22 mouse cellular contexts compared by ENCODE assay signal in genomic region chr6:67057574-67057973, GRCm38 (mm10). TPM values are rescaled to one million over a fixed set of nuclear protein-coding genes. Genes with fewer than 3 reads are reported as not detected.
DNase-seq lines count a peak whose midpoint lies in the region; ATAC-seq and TF ChIP-seq lines count a peak whose summit lies in the region.
"Had no signal": no experiment of that assay in that cellular context is flagged by ENCODE, and none has a peak within 500 bp of the region (broad histone marks: within the 10 kb centered on the region; RNA-seq: fewer than 3 reads in every experiment).

No protein-coding gene starts in this region.

- peak; percentile 45 for ATAC-seq in erythroid progenitor cell, adult 5-6 weeks (replicated peaks; ENCODE audit: low FRiP score, poor library complexity, severe bottlenecking)
- ATAC-seq in liver, embryonic 15.5 days (ENCODE audit: insufficient read depth), result peak; percentile 67
- ATAC-seq: forebrain, embryonic 16.5 days had no signal

- H3K9me3 ChIP-seq in MEL (replicated peaks; ENCODE audit: insufficient read depth, low read length), result no peaks in the 10 kb centered on the region
- H3K9me3 ChIP-seq in liver, embryonic 15.5 days (replicated peaks), result no peaks in the 10 kb centered on the region
- H3K9me3 ChIP-seq: embryonic facial prominence, embryonic 10.5 days; G1E; limb, embryonic 15.5 days; neural tube, embryonic 15.5 days had no signal

- H3K4me1 ChIP-seq in kidney, adult 2 months (ENCODE audit: control insufficient read depth, insufficient read depth, low read length), result peaks cover 18% of the 10 kb centered on the region
- peaks cover 11 to 16% of the 10 kb centered on the region in 2 experiments for H3K4me1 ChIP-seq in MEL (ENCODE audit: control insufficient read depth in 1 of 2, insufficient read depth in 2 of 2, low read length in 2 of 2)
- peaks cover 43% of the 10 kb centered on the region for H3K4me1 ChIP-seq in liver, embryonic 15.5 days (replicated peaks)
- H3K4me1 ChIP-seq: embryonic facial prominence, embryonic 10.5 days; limb, embryonic 15.5 days; neural tube, embryonic 15.5 days had no signal

- no peaks in the 10 kb centered on the region for H3K27me3 ChIP-seq in kidney, adult 2 months (replicated peaks; ENCODE audit: control insufficient read depth, insufficient read depth, low read length)
- no peaks in the 10 kb centered on the region for H3K27me3 ChIP-seq in MEL (ENCODE audit: control insufficient read depth in 1 of 2, insufficient read depth in 2 of 2, low read length in 2 of 2)
- H3K27me3 ChIP-seq in liver, embryonic 15.5 days, result no peaks in the 10 kb centered on the region
- H3K27me3 ChIP-seq: limb, embryonic 15.5 days; neural tube, embryonic 15.5 days had no signal

- no peaks in the 10 kb centered on the region for H3K36me3 ChIP-seq in kidney, adult 2 months (ENCODE audit: control insufficient read depth, insufficient read depth, low read length)
- peaks cover 0 to 25% of the 10 kb centered on the region in 2 experiments; a peak in 2 of 4 replicates for H3K36me3 ChIP-seq in MEL (ENCODE audit: control insufficient read depth in 1 of 2, insufficient read depth in 2 of 2, low read length in 2 of 2)
- H3K36me3 ChIP-seq in liver, embryonic 15.5 days (replicated peaks), result no peaks in the 10 kb centered on the region
- H3K36me3 ChIP-seq: embryonic facial prominence, embryonic 10.5 days; G1E; limb, embryonic 15.5 days; neural tube, embryonic 15.5 days had no signal

- DNase-seq in kidney, adult 2 months, result no peak
- no peak for DNase-seq in kidney, postnatal 10 days
- DNase-seq in MEL (ENCODE audit: low read depth, low spot score), result no peak
- no peak for DNase-seq in layer of hippocampus, adult 9-10 months (ENCODE audit: low spot score)
- no peak for DNase-seq in adipocyte (ENCODE audit: low spot score)
- DNase-seq: cerebellum, adult 8-10 months; heart, postnatal 10 days; kidney, postnatal 14 days; midbrain, embryonic 14.5 days; right cerebral cortex, postnatal 14 days; thymus, adult 2 months had no signal

- peak overlapping the region; percentile 45 for H3K4me2 ChIP-seq in liver, embryonic 15.5 days
- H3K4me2 ChIP-seq: heart, embryonic 11.5 days; hindbrain, embryonic 14.5 days; limb, embryonic 15.5 days; neural tube, embryonic 15.5 days had no signal

- TF ChIP-seq CTCF in kidney, adult 2 months (conservative IDR thresholded peaks at IDR 0.05; ENCODE audit: insufficient read depth, insufficient read length, low read depth, low read length), result no peak
- no peak for TF ChIP-seq CTCF in MEL (IDR thresholded peaks at IDR 0.05 in 2 of 3, conservative IDR thresholded peaks at IDR 0.05 in 1 of 3; ENCODE audit: control insufficient read depth in 1 of 3, insufficient read depth in 1 of 3, low read depth in 2 of 3, low read length in 3 of 3, poor library complexity in 1 of 3, severe bottlenecking in 1 of 3)

- no peak for TF ChIP-seq RAD21 in MEL (IDR thresholded peaks at IDR 0.05; ENCODE audit: low read depth, low read length)

- WGBS in kidney, adult 2 months, result 67% methylated on average over 5 of the region's 5 CpGs
- WGBS in liver, embryonic 15.5 days (ENCODE audit: insufficient replicate concordance), result 69% methylated on average over 5 of the region's 5 CpGs

- H3K4me3 ChIP-seq in kidney, adult 2 months (ENCODE audit: insufficient read depth, low read depth, low read length), result no peak overlapping the region
- peak overlapping the region; percentile 20 to 58 for H3K4me3 ChIP-seq in MEL (ENCODE audit: control insufficient read depth in 1 of 2, insufficient read depth in 1 of 2, low read depth in 2 of 2, low read length in 2 of 2)
- H3K4me3 ChIP-seq in liver, embryonic 15.5 days (replicated peaks), result no peak overlapping the region
- H3K4me3 ChIP-seq: embryonic facial prominence, embryonic 10.5 days; layer of hippocampus, adult 2 months; limb, embryonic 15.5 days; myocyte; neural tube, embryonic 15.5 days had no signal

- TF ChIP-seq EP300 in MEL (IDR thresholded peaks at IDR 0.05; ENCODE audit: low read depth in 1 of 2, low read length in 2 of 2), result no peak

- no peak for TF ChIP-seq POLR2A in kidney, adult 2 months (IDR thresholded peaks at IDR 0.05; ENCODE audit: low read depth, low read length)
- TF ChIP-seq POLR2A in MEL (IDR thresholded peaks at IDR 0.05; ENCODE audit: control insufficient read depth in 1 of 2, insufficient read depth in 1 of 2, low read depth in 1 of 2, low read length in 2 of 2, poor library complexity in 1 of 2), result no peak

- peak overlapping the region; percentile 51; the same call in 1 of the 2 replicates for H3K27ac ChIP-seq in kidney, adult 2 months (ENCODE audit: insufficient read depth, low read depth, low read length)
- H3K27ac ChIP-seq in MEL (ENCODE audit: control insufficient read depth, low read depth, low read length), result peak overlapping the region; percentile 84
- peak overlapping the region; percentile 72 for H3K27ac ChIP-seq in liver, embryonic 15.5 days (replicated peaks)
- H3K27ac ChIP-seq: embryonic facial prominence, embryonic 10.5 days; hindbrain, embryonic 14.5 days; layer of hippocampus, adult 2 months; limb, embryonic 15.5 days; neural tube, embryonic 15.5 days had no signal

- peak overlapping the region; percentile 52 for H3K9ac ChIP-seq in MEL (ENCODE audit: control insufficient read depth, low read depth, low read length, poor library complexity, severe bottlenecking)
- no peak overlapping the region for H3K9ac ChIP-seq in liver, embryonic 15.5 days
- H3K9ac ChIP-seq: hindbrain, embryonic 14.5 days; limb, embryonic 15.5 days; neural tube, embryonic 15.5 days had no signal

- H3K79me2 ChIP-seq in MEL (ENCODE audit: control insufficient read depth, insufficient read depth, low read length, poor library complexity), result no peaks in the 10 kb centered on the region

TF ChIP-seq in MEL, 35 proteins besides CTCF, POLR2A, EP300 and RAD21:
- TF ChIP-seq GABPA (IDR thresholded peaks at IDR 0.05; ENCODE audit: low read depth, low read length) (no peak), USF2 (IDR thresholded peaks at IDR 0.05; ENCODE audit: borderline replicate concordance in 1 of 2, insufficient read depth in 1 of 2, low read depth in 1 of 2, low read length in 2 of 2) (no peak), NELFE (IDR thresholded peaks at IDR 0.05; ENCODE audit: low read depth, low read length) (no peak), BHLHE40 (IDR thresholded peaks at IDR 0.05; ENCODE audit: borderline replicate concordance, low read depth, low read length) (no peak), POLR2AphosphoS2 (IDR thresholded peaks at IDR 0.05; ENCODE audit: low read length) (no peak), JUND (IDR thresholded peaks at IDR 0.05; ENCODE audit: low read depth, low read length) (no peak), ZKSCAN1 (IDR thresholded peaks at IDR 0.05; ENCODE audit: low read depth, low read length) (no peak), CHD1 (IDR thresholded peaks at IDR 0.05; ENCODE audit: low read depth, low read length) (no peak), MEF2A (IDR thresholded peaks at IDR 0.05; ENCODE audit: extremely low read depth, insufficient replicate concordance, low read depth, low read length, poor library complexity, severe bottlenecking) (no peak), MAX (IDR thresholded peaks at IDR 0.05; ENCODE audit: low read length) (no peak)

RNA-seq across cellular contexts. Expression of gene Gadd45a, which starts 20.3 kb away (rescaled TPM):
- 54.6 and 59.7 TPM in 2 replicates for polyA plus RNA-seq in kidney, adult 2 months (2012; rRNA removed)
- total RNA-seq in MEL (2012; rRNA removed), result 18.1 and 29.3 TPM in 2 replicates
- polyA plus RNA-seq in MEL (2012; ENCODE audit: insufficient read depth in 1 of 2, insufficient read length in 2 of 2, low read depth in 1 of 2, low replicate concordance in 2 of 2, missing spikeins in 1 of 2), result 10 to 100 TPM in 1 of 2 experiments, not detected in 1; 37.4 TPM
- 113 and 203 TPM in 2 replicates for total RNA-seq in erythroid progenitor cell, adult 5-6 weeks (2015; ENCODE audit: low replicate concordance)
- 152 and 192 TPM in 2 replicates for total RNA-seq in erythroid progenitor cell, adult 5-6 weeks (2017; ENCODE audit: low replicate concordance)
- 64.3 and 72.9 TPM in 2 replicates for polyA plus RNA-seq in liver, embryonic 15.5 days (2015; fragmentation: Nextera tagmentation; extraction: Ambion mirVana)

Comparison
In these comparisons a context has a peak if more than half of its experiments do, and no peak if none do; other contexts are left out.
1. H3K4me3 ChIP-seq: peak in MEL (2 of 2); none in kidney, adult 2 months (single experiment) and liver, embryonic 15.5 days (single experiment).
2. Peak in every context shown above with its lines, with median percentiles within 50 percentile points of each other: H3K27ac ChIP-seq.